Mouse (Mus musculus) c-Kit-positive CD71-negative TER-119-negative erythroid progenitor cells, embryonic 14.5 days (primary cell): ENCODE measurements around the gene Polr3b.

Experiments
- DNase-seq: peaks from one replicate; pipeline ENCODE4 v3.0.0-alpha.2; 2013; ENCODE audit warnings: low read depth

The Polr3b gene

GRCm38 (mm10) chr10:84662138-84662537 lies 40.0 kb downstream of the Polr3b start:
- DNase-seq, result no peak

- DNase-seq, result no peak
These were observed 43.7 kb downstream of the Polr3b start for GRCm38 (mm10) chr10:84665713-84666260.

- no peak for DNase-seq
These were observed 53.6 kb downstream of the Polr3b start for GRCm38 (mm10) chr10:84675653-84676052.

- DNase-seq, result no peak
These were observed 54.4 kb downstream of the Polr3b start for GRCm38 (mm10) chr10:84676511-84676910.

GRCm38 (mm10) chr10:84677871-84678270 lies 55.8 kb downstream of the Polr3b start:
- DNase-seq, result no peak

GRCm38 (mm10) chr10:84678441-84678840 lies 56.3 kb downstream of the Polr3b start:
- no peak for DNase-seq

GRCm38 (mm10) chr10:84685444-84686121 lies 63.5 kb downstream of the Polr3b start:
- no peak for DNase-seq

GRCm38 (mm10) chr10:84686122-84686497 lies 64.0 kb downstream of the Polr3b start:
- DNase-seq, result no peak

- no peak for DNase-seq
These were observed 64.6 kb downstream of the Polr3b start for GRCm38 (mm10) chr10:84686705-84687104.

- DNase-seq, result no peak
These were observed 65.6 kb downstream of the Polr3b start for GRCm38 (mm10) chr10:84687736-84688135.

- DNase-seq, result no peak
These were observed 67.8 kb downstream of the Polr3b start for GRCm38 (mm10) chr10:84689846-84690245.

- no peak for DNase-seq
These were observed 68.7 kb downstream of the Polr3b start for GRCm38 (mm10) chr10:84690818-84691217.

GRCm38 (mm10) chr10:84691692-84692091 lies 69.6 kb downstream of the Polr3b start:
- DNase-seq, result no peak

GRCm38 (mm10) chr10:84693841-84694638 lies 71.9 kb downstream of the Polr3b start:
- no peak for DNase-seq

GRCm38 (mm10) chr10:84700236-84700987 lies 78.3 kb downstream of the Polr3b start:
- no peak for DNase-seq

GRCm38 (mm10) chr10:84701110-84701509 lies 79.0 kb downstream of the Polr3b start:
- DNase-seq, result no peak

GRCm38 (mm10) chr10:84702115-84702514 lies 80.0 kb downstream of the Polr3b start:
- no peak for DNase-seq

GRCm38 (mm10) chr10:84704594-84704993 lies 82.5 kb downstream of the Polr3b start:
- no peak for DNase-seq

GRCm38 (mm10) chr10:84705234-84705633 lies 83.1 kb downstream of the Polr3b start:
- no peak for DNase-seq

- no peak for DNase-seq
These were observed 84.5 kb downstream of the Polr3b start for GRCm38 (mm10) chr10:84706543-84706942.

GRCm38 (mm10) chr10:84707226-84707625 lies 85.1 kb downstream of the Polr3b start:
- DNase-seq, result no peak

- no peak for DNase-seq
These were observed 85.8 kb downstream of the Polr3b start for GRCm38 (mm10) chr10:84707752-84708530.
